Mouse (Mus musculus) heart, postnatal 14 days (tissue): ENCODE results near the gene Mcoln2. TPM values are rescaled to one million over a fixed set of nuclear protein-coding genes. Genes with fewer than 3 reads are reported as not detected.
"Not testable (repeated sequence)": the region's sequence is repeated elsewhere in the genome, so short reads cannot be mapped to it uniquely, and the experiment has no call there.

Source experiments
- DNase-seq, 2 experiments: peaks; one replicate each; pipeline ENCODE4 v3.0.0; 2021 to 2022
- intact Hi-C: fragments of 180-260 bp; cut with DNase I; formaldehyde crosslinking; loops from one replicate; pipeline ENCODE4 v1.15.1; 2025
- total RNA-seq, 2 experiments: library from RNA; stranded (reverse); gene quantifications; 2 replicates each; pipeline ENCODE4 v1.2.3; 2021

Gene Mcoln2
- total RNA-seq, 2 experiments from 2014 or later: 0.12 to 0.29 TPM

DNA sequence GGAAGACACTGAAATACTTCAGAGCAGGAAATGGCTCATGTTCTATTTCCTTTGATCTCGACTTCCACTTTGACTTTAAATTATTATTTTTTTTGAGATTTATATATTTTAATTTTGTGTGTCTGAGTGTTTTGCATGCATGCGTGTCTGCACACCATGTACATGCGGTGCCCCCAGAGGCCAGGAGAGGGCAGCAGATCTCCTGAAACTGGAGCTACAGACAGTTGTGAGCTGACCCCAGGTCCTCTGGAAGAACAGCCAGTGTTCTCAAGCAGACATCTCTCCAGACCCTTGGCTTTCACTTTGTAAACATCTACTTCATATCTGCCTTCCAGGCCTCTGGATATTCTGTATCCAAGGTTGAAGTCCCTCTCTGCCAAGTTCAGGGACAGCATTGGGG, 31.4 kb downstream of the Mcoln2 start:
- peak; percentile 48 to 73 for DNase-seq
- intact Hi-C loops: loop anchor here (10.0 kb wide), 1 partner anchor 734 kb away; no protein-coding TSS in a partner anchor

GRCm38 (mm10) chr3:146184992-146185657, 35.5 kb downstream of the Mcoln2 start:
- intact Hi-C loops: loop anchor here (5.0 to 10.0 kb wide), 4 partner anchors 142 to 762 kb away; no protein-coding TSS in a partner anchor
- peak; percentile 48 to 73 for DNase-seq

DNA sequence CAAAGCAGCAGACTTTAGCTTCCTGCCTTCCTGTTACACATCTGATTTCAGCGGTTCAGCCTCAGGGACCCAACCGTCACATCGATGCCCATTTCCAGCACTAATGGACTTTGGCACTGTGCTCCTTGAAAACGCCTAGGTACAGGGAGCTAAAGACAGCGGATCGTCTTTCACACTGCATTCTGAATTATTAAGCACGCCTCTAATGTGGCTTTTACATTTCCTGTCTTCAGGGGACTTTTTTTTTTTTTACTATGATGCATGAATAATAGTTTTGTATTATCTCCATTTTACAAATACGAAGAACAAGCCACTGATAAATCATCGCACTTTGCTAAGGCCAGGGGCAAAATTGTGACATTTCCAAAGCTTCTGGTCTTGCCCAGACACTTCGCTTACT, 36.4 kb downstream of the Mcoln2 start:
- no peak for DNase-seq

GRCm38 (mm10) chr3:146189933-146190332, 40.3 kb downstream of the Mcoln2 start:
- intact Hi-C loops: loop anchor here (5.0 to 10.0 kb wide), 4 partner anchors 137 to 757 kb away; no protein-coding TSS in a partner anchor
- no peak for DNase-seq

More for the DNA sequence above, 36.4 kb downstream of the Mcoln2 start:
- intact Hi-C loops: loop anchor here (5.0 to 10.0 kb wide), 4 partner anchors 141 to 761 kb away; no protein-coding TSS in a partner anchor

DNA sequence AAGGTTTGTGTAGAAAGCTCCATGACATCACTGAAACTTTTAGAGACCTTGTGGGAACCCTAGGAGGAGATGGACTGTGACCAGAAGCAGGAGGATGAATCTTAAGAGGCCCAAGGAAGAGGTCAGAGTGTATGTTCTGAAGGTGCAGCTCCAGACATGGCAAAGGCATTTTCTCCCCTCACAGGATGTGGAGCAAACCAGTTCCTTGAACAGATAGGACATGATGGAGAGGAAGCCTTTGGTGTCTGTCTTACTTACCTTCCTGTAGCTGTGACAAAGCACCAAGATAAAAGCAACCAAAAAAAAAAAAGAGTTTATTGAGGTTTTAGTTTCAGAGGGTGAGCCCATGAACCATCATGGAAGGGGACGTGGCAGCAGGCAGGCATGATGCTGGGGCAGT, 42.9 kb downstream of the Mcoln2 start:
- no peak for DNase-seq
- intact Hi-C loops: no loop called here

- intact Hi-C loops: no loop called here
- no peak for DNase-seq
Measured at GRCm38 (mm10) chr3:146195153-146195552, 45.5 kb downstream of the Mcoln2 start.

- no peak for DNase-seq
- intact Hi-C loops: no loop called here
Measured at GRCm38 (mm10) chr3:146196301-146196700, 46.7 kb downstream of the Mcoln2 start.

DNA sequence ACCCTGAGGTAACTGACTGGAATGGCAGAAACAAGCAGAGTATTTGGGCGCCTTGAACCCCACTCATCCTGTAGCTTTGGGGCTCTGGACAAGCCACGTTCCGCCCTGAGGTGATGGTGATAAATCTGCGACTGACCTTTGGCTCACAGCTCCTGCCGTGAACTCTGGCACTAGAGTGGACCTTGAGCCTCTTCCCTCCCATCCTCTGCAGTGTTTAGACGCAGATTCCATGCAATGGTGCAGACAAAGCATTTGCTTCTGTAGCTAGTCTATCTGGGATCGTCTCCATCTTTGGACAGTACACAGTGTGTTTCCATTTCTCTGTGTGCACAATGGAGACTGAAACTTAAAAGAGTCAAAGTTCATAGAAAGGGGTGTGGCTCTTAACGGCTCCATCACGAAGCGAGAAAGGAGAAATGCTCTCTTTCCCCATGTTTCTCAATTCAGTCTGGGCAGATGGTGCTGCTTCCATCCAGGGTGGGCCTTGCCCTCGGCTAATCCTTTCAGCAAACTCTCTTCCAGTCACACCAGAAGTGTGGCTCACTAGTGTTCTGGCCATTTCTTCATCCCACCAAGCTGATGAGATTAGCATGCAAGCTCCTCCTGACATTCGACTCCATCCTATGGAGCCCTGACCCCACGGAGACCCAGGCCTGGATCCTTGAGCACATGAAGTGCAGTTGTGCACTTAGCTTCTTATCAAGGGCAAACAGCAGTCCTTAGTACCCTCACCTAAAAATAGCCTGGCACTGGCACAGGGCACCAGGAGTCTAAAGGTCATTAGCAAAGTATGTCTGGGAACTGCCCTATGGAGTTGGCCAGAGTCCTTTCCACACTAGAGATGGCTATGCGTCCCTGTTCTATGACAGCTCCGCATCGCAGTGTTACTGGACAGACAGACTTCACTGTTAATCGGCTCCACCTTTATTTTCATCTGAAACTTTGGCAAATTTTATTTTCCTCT, 47.4 kb downstream of the Mcoln2 start:
- intact Hi-C loops: no loop called here
- peak; percentile 13 to 27 for DNase-seq

DNA sequence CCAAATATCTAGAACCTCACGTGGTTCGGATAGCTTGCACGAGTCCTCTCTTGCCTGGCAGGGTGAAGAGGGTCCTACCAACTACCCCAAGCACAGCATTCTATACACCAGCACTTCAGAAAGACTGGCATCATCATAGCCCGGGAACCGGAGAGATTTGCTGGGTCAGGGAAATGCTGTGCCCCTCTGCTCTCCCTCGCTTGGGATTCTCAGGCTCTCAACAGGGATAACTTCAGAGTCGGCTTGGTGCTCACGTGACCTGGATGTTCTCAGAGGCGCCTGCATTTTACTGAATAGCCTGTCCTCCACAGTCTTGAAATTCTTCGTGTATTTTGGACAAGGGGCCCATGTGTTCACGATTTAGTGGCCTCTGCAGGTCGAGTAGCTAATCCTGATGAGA, 48.2 kb downstream of the Mcoln2 start:
- intact Hi-C loops: no loop called here
- DNase-seq: no peak

- DNase-seq: no peak
- intact Hi-C loops: no loop called here
Measured at GRCm38 (mm10) chr3:146198803-146199481, 49.3 kb downstream of the Mcoln2 start.

GRCm38 (mm10) chr3:146199486-146199885, 49.9 kb downstream of the Mcoln2 start:
- DNase-seq: no peak
- intact Hi-C loops: no loop called here

- intact Hi-C loops: no loop called here
- DNase-seq: no peak
Measured at GRCm38 (mm10) chr3:146204375-146204774, 54.7 kb downstream of the Mcoln2 start.

- DNase-seq: no peak
- intact Hi-C loops: no loop called here
Measured at GRCm38 (mm10) chr3:146205305-146205704, 55.7 kb downstream of the Mcoln2 start.

DNA sequence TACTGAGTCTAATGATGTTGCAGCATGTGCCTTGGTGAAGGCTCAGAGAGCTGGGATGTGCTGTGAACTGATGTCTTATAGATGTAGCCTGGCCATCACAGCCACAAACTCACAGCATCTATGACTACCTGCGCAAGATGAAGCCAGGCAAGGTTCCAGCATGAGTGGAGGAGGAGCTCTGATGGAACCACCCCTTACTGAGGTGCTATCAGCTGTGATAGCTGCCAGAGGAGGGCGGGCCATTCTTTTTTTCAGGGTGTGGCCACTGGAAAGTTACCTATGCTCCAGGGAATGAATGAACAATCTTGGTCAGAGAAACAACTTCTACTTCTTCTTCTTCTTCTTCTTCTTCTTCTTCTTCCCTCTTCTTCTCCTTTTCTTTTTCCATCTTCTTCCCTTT, 57.0 kb downstream of the Mcoln2 start:
- intact Hi-C loops: no loop called here
- DNase-seq: no peak

- intact Hi-C loops: no loop called here
- no peak for DNase-seq
Measured at GRCm38 (mm10) chr3:146207440-146207839, 57.8 kb downstream of the Mcoln2 start.

- intact Hi-C loops, DNase-seq: not testable (repeated sequence)
Measured at GRCm38 (mm10) chr3:146209759-146210158, 60.1 kb downstream of the Mcoln2 start.

DNA sequence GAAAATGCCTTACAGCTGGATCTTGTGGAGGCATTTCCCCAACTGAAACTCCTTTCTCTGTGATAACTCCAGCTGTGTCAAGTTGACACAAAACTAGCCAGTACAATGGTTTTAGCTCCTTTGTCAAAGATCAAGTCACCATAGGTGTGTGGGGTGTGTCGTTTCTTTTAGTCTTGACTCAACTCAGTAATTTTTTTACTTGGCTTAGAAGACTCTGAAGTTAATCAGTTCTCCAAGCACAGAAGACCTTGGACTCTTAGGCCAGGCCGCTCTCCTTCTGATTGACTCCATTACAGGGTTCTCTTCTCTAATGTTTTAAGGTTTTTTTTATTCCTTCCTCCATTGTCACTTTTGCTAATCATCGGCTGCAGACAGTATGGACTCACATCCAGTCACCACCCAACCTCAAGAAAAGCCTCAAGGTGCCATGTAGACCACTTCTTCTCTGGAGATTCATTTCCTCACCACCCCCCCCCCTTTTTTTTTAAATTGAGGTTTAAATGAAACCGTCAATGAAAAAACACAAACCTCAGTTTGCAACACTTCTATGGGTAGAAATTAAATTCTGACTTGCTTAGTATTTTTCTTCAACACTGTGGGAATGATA, 61.6 kb downstream of the Mcoln2 start:
- intact Hi-C loops: no loop called here

GRCm38 (mm10) chr3:146211964-146212363, 62.3 kb downstream of the Mcoln2 start:
- intact Hi-C loops: no loop called here
- DNase-seq: no peak

More for the DNA sequence above, 61.6 kb downstream of the Mcoln2 start:
- no peak for DNase-seq

DNA sequence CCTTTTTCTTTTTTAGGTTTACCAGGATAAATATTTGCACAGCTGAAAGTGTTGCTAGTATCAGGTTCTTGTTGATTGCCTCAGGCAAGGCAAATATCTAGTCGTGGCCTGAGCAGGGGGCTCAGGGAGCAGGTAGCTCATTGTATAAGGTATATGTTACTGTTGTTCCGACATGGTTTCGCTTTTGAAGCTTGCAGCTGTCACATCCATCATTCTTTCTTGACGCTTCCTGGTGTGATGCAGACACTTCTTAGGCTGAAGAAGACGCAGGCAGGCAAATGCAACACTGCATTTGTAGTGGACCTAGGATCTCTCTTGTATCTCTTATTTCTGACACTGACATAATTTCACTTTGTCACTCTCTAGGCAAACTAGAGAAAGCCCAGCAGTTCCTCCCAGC, 63.7 kb downstream of the Mcoln2 start:
- intact Hi-C loops: no loop called here

GRCm38 (mm10) chr3:146216561-146216960, 66.9 kb downstream of the Mcoln2 start:
- no peak for DNase-seq
- intact Hi-C loops: no loop called here

More for the DNA sequence above, 63.7 kb downstream of the Mcoln2 start:
- DNase-seq: no peak
